Mouse (Mus musculus): ENCODE data around the gene Igdcc4. TPM values are rescaled to one million over a fixed set of nuclear protein-coding genes. Genes with fewer than 3 reads are reported as not detected.
"Not testable (repeated sequence)": the region's sequence is repeated elsewhere in the genome, so short reads cannot be mapped to it uniquely, and the experiment has no call there.

Igdcc4 gene
- polyA plus RNA-seq, 2 experiments: 4.5 to 4.6 TPM

- DNase-seq (ENCODE audit: low read depth in 3 of 3, low spot score in 3 of 3): no peak
Measured at GRCm38 (mm10) chr9:65074855-65075493, 26.3 kb upstream of the Igdcc4 start.

GRCm38 (mm10) chr9:65077536-65077935 is 23.8 kb upstream of the Igdcc4 start:
- no peak overlapping the region for H3K4me3 ChIP-seq (ENCODE audit: insufficient read depth in 1 of 2, low read depth in 2 of 2, low read length in 2 of 2)
- H3K9ac ChIP-seq (replicated peaks): no peak overlapping the region
- H3K27ac ChIP-seq: no peak overlapping the region
- H3K9me3 ChIP-seq (ENCODE audit: control insufficient read depth, low read length): no peaks in the 10 kb centered on the region
- H3K4me2 ChIP-seq (ENCODE audit: low read depth): no peak overlapping the region
- no peaks in the 10 kb centered on the region for H3K4me1 ChIP-seq (replicated peaks; ENCODE audit: control insufficient read depth in 2 of 2, insufficient read depth in 2 of 2, low read length in 1 of 2)
- WGBS (ENCODE audit: insufficient replicate concordance): 83% methylated on average over 5 of the region's 5 CpGs
- TF ChIP-seq CTCF (IDR thresholded peaks at IDR 0.05; ENCODE audit: low read depth) (no peak), EP300 (IDR thresholded peaks at IDR 0.05; ENCODE audit: low read depth) (no peak)
- peaks cover 54% of the 10 kb centered on the region for H3K36me3 ChIP-seq (replicated peaks; ENCODE audit: control insufficient read depth, insufficient read depth, low read depth)
- no peaks in the 10 kb centered on the region for H3K27me3 ChIP-seq (ENCODE audit: control insufficient read depth, insufficient read depth, low read length)
- DNase-seq (ENCODE audit: low read depth in 3 of 3, low spot score in 3 of 3): no peak
- no peak for ATAC-seq (ENCODE audit: insufficient read depth)

More at GRCm38 (mm10) chr9:65074855-65075493, 26.3 kb upstream of the Igdcc4 start:
- no peaks in the 10 kb centered on the region for H3K27me3 ChIP-seq (ENCODE audit: control insufficient read depth, insufficient read depth, low read length)
- H3K27ac ChIP-seq: no peak overlapping the region
- H3K4me2 ChIP-seq (ENCODE audit: low read depth): no peak overlapping the region
- no peak for ATAC-seq (ENCODE audit: insufficient read depth)
- H3K36me3 ChIP-seq (replicated peaks; ENCODE audit: control insufficient read depth, insufficient read depth, low read depth): peaks cover 49% of the 10 kb centered on the region
- no peak overlapping the region for H3K9ac ChIP-seq (replicated peaks)
- H3K4me1 ChIP-seq (replicated peaks; ENCODE audit: control insufficient read depth in 2 of 2, insufficient read depth in 2 of 2, low read length in 1 of 2): peaks cover 15 to 17% of the 10 kb centered on the region in 2 experiments
- no peaks in the 10 kb centered on the region for H3K9me3 ChIP-seq (ENCODE audit: control insufficient read depth, low read length)
- TF ChIP-seq EP300 (IDR thresholded peaks at IDR 0.05; ENCODE audit: low read depth) (no peak), CTCF (IDR thresholded peaks at IDR 0.05; ENCODE audit: low read depth) (no peak)
- 42% methylated on average over 6 of the region's 6 CpGs for WGBS (ENCODE audit: insufficient replicate concordance)
- H3K4me3 ChIP-seq (ENCODE audit: insufficient read depth in 1 of 2, low read depth in 2 of 2, low read length in 2 of 2): no peak overlapping the region

- not testable (repeated sequence) for H3K9me3 ChIP-seq (ENCODE audit: control insufficient read depth, low read length); H3K4me3 ChIP-seq (ENCODE audit: insufficient read depth in 1 of 2, low read depth in 2 of 2, low read length in 2 of 2); H3K4me2 ChIP-seq (ENCODE audit: low read depth); ATAC-seq (ENCODE audit: insufficient read depth); H3K4me1 ChIP-seq (replicated peaks; ENCODE audit: control insufficient read depth in 2 of 2, insufficient read depth in 2 of 2, low read length in 1 of 2); H3K9ac ChIP-seq (replicated peaks); H3K27me3 ChIP-seq (ENCODE audit: control insufficient read depth, insufficient read depth, low read length); H3K27ac ChIP-seq; DNase-seq (ENCODE audit: low read depth in 3 of 3, low spot score in 3 of 3)
- peaks cover 51% of the 10 kb centered on the region for H3K36me3 ChIP-seq (replicated peaks; ENCODE audit: control insufficient read depth, insufficient read depth, low read depth)
- 83% methylated on average over 2 of the region's 2 CpGs for WGBS (ENCODE audit: insufficient replicate concordance)
Measured at GRCm38 (mm10) chr9:65080141-65080540, 21.1 kb upstream of the Igdcc4 start.

GRCm38 (mm10) chr9:65083075-65083765 is 18.1 kb upstream of the Igdcc4 start:
- DNase-seq (ENCODE audit: low read depth in 3 of 3, low spot score in 3 of 3) (no peak), ATAC-seq (ENCODE audit: insufficient read depth) (no peak)
- H3K9ac ChIP-seq (replicated peaks): no peak overlapping the region
- H3K27me3 ChIP-seq (ENCODE audit: control insufficient read depth, insufficient read depth, low read length): no peaks in the 10 kb centered on the region
- TF ChIP-seq EP300 (IDR thresholded peaks at IDR 0.05; ENCODE audit: low read depth) (no peak), CTCF (IDR thresholded peaks at IDR 0.05; ENCODE audit: low read depth) (no peak)
- 87% methylated on average over 18 of the region's 18 CpGs for WGBS (ENCODE audit: insufficient replicate concordance)
- H3K36me3 ChIP-seq (replicated peaks; ENCODE audit: control insufficient read depth, insufficient read depth, low read depth): peaks cover 35% of the 10 kb centered on the region
- no peak overlapping the region for H3K4me3 ChIP-seq (ENCODE audit: insufficient read depth in 1 of 2, low read depth in 2 of 2, low read length in 2 of 2)
- H3K9me3 ChIP-seq (ENCODE audit: control insufficient read depth, low read length): no peaks in the 10 kb centered on the region
- no peak overlapping the region for H3K27ac ChIP-seq
- H3K4me1 ChIP-seq (replicated peaks; ENCODE audit: control insufficient read depth in 2 of 2, insufficient read depth in 2 of 2, low read length in 1 of 2): peaks cover 0 to 7% of the 10 kb centered on the region in 2 experiments; a peak in 3 of 4 replicates
- H3K4me2 ChIP-seq (ENCODE audit: low read depth): no peak overlapping the region

- no peak for DNase-seq (ENCODE audit: low read depth in 3 of 3, low spot score in 3 of 3)
- 68% methylated on average over 7 of the region's 7 CpGs for WGBS (ENCODE audit: insufficient replicate concordance)
Measured at GRCm38 (mm10) chr9:65084198-65084807, 17.0 kb upstream of the Igdcc4 start.

More at GRCm38 (mm10) chr9:65084198-65084807, 17.0 kb upstream of the Igdcc4 start:
- no peak overlapping the region for H3K27ac ChIP-seq
- no peaks in the 10 kb centered on the region for H3K27me3 ChIP-seq (ENCODE audit: control insufficient read depth, insufficient read depth, low read length)
- no peak overlapping the region for H3K4me3 ChIP-seq (ENCODE audit: insufficient read depth in 1 of 2, low read depth in 2 of 2, low read length in 2 of 2)
- no peak for TF ChIP-seq CTCF (IDR thresholded peaks at IDR 0.05; ENCODE audit: low read depth)
- no peak for TF ChIP-seq EP300 (IDR thresholded peaks at IDR 0.05; ENCODE audit: low read depth)
- no peaks in the 10 kb centered on the region for H3K9me3 ChIP-seq (ENCODE audit: control insufficient read depth, low read length)
- H3K36me3 ChIP-seq (replicated peaks; ENCODE audit: control insufficient read depth, insufficient read depth, low read depth): peaks cover 25% of the 10 kb centered on the region
- H3K9ac ChIP-seq (replicated peaks): no peak overlapping the region
- peak; percentile 50 for ATAC-seq (ENCODE audit: insufficient read depth)
- peaks cover 0 to 7% of the 10 kb centered on the region in 2 experiments; a peak in 3 of 4 replicates for H3K4me1 ChIP-seq (replicated peaks; ENCODE audit: control insufficient read depth in 2 of 2, insufficient read depth in 2 of 2, low read length in 1 of 2)
- no peak overlapping the region for H3K4me2 ChIP-seq (ENCODE audit: low read depth)

Measured in liver, embryonic 14.5 days (tissue).